Mouse (Mus musculus): ENCODE data around the gene Nupr1.

GRCm38 (mm10) chr7:126668452-126668851, 37.8 kb upstream of the Nupr1 start:
- TF ChIP-seq POLR2A (IDR thresholded peaks at IDR 0.05; ENCODE audit: insufficient read depth, low read depth, low read length) (no peak), CTCF (IDR thresholded peaks at IDR 0.05; ENCODE audit: insufficient read depth, low read depth, low read length) (no peak)
